Mouse (Mus musculus) kidney, postnatal 36 days (tissue): ENCODE measurements at regions not wholly inside any gene's neighbourhood (a gene's known extent, or its start where the extent isn't known, plus 50 kb on each side); places are given as distances from the start of the nearest gene placed in this dataset.
A peak's percentile ranks its signal among the peaks of the same experiment; 100 is the strongest.

Experiments
- DNase-seq, 2 experiments: peaks; one replicate each; pipeline ENCODE4 v3.0.0; 2021 to 2022; ENCODE audit warnings: mixed read lengths in 2 of 2

GRCm38 (mm10) chr1:122607309-122607708 lies 1039.5 kb upstream of the Ddx18 start:
- no peak for DNase-seq

- DNase-seq, result no peak
Observed at GRCm38 (mm10) chr1:122575954-122576353, 1008.2 kb upstream of the Ddx18 start.

GRCm38 (mm10) chr1:122551596-122551995 lies 983.8 kb upstream of the Ddx18 start:
- DNase-seq, result no peak

GRCm38 (mm10) chr1:122509580-122509979 lies 941.8 kb upstream of the Ddx18 start:
- DNase-seq, result no peak

- no peak for DNase-seq
Observed at GRCm38 (mm10) chr1:122501707-122502106, 933.9 kb upstream of the Ddx18 start.

- DNase-seq, result no peak
Observed at GRCm38 (mm10) chr1:122478003-122478402, 910.2 kb upstream of the Ddx18 start.

- DNase-seq, result no peak
Observed at GRCm38 (mm10) chr1:122463931-122464330, 896.1 kb upstream of the Ddx18 start.

- DNase-seq, result no peak
Observed at GRCm38 (mm10) chr1:122459056-122459455, 891.3 kb upstream of the Ddx18 start.

GRCm38 (mm10) chr1:122454881-122455280 lies 887.1 kb upstream of the Ddx18 start:
- DNase-seq, result no peak

- DNase-seq, result no peak
Observed at GRCm38 (mm10) chr1:122453617-122454016, 885.8 kb upstream of the Ddx18 start.

- DNase-seq, result peak in 1 of 2 experiments; percentile 59
Observed at GRCm38 (mm10) chr1:122439358-122439757, 871.6 kb upstream of the Ddx18 start.

- DNase-seq, result no peak
Observed at GRCm38 (mm10) chr1:122423503-122423902, 855.7 kb upstream of the Ddx18 start.

- DNase-seq, result no peak
Observed at GRCm38 (mm10) chr1:122396342-122396741, 828.6 kb upstream of the Ddx18 start.

- DNase-seq, result no peak
Observed at GRCm38 (mm10) chr1:122393660-122394355, 826.0 kb upstream of the Ddx18 start.

GRCm38 (mm10) chr1:122357015-122357414 lies 789.2 kb upstream of the Ddx18 start:
- DNase-seq, result peak; percentile 89 to 98

GRCm38 (mm10) chr1:122351530-122351929 lies 783.7 kb upstream of the Ddx18 start:
- DNase-seq, result no peak

GRCm38 (mm10) chr1:122333267-122333666 lies 765.5 kb upstream of the Ddx18 start:
- no peak for DNase-seq

- DNase-seq, result no peak
Observed at GRCm38 (mm10) chr1:122328276-122328675, 760.5 kb upstream of the Ddx18 start.
